Mouse (Mus musculus) bone marrow, adult 2 months (tissue): ENCODE results near the gene Nkap.

Source experiments
- CTCF ChIP-seq: fragments of 200-500 bp; IDR thresholded peaks from 2 replicates; pipeline ENCODE4 v1.5.1; 2011; ENCODE audit warnings: low read length, control low read depth; ENCODE audit not compliant: control insufficient read depth, insufficient read depth
- POLR2A ChIP-seq: fragments of 200-500 bp; IDR thresholded peaks from 2 replicates; pipeline ENCODE4 v1.6.1; 2011; ENCODE audit warnings: low read depth, mild to moderate bottlenecking, control low read depth, low read length, borderline replicate concordance; ENCODE audit not compliant: control insufficient read depth

- TF ChIP-seq CTCF (no peak), POLR2A (no peak)
Measured at GRCm38 (mm10) chrX:37085665-37086064, 40.9 kb upstream of the Nkap start.
